Mouse (Mus musculus): ENCODE data around the gene Nckipsd. TPM values are rescaled to one million over a fixed set of nuclear protein-coding genes. Genes with fewer than 3 reads are reported as not detected.

The Nckipsd gene
- 10 to 100 TPM; 27.7 to 31.7 TPM for total RNA-seq (2021)

DNA sequence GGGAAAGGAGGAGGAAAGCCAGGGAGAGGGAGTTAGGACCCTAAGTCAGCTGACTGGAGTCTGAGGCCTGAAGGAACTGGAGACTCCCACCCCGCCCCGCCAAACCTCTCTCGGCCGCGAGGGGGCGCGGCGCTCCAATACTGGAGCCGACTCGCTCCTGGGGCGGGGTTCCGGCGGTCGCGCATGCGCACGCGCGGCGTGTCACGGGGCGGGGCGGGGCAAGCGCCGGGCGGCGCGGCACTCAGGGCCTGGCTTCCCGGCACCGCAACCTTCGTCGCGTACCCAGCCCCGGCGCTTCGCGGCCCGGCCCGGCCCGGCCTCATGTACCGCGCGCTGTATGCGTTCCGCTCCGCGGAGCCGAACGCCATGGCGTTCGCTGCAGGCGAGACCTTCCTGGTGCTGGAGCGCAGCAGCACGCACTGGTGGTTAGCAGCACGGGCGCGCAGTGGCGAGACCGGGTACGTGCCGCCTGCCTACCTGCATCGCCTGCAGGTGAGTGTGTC is at the start of gene Nckipsd:
Nckipsd (plus strand) TSS at position 206 of the 503 bp plus-strand sequence.
- DNase-seq (ENCODE audit: extremely low spot score in 1 of 2, low spot score in 2 of 2), result peak; percentile 88 to 96

GRCm38 (mm10) chr9:108759121-108759520 is 49.0 kb upstream of the Nckipsd start:
- intact Hi-C loops (cut with DNase I), result no loop called here
- DNase-seq (ENCODE audit: extremely low spot score in 1 of 2, low spot score in 2 of 2), result no peak

More for the DNA sequence above, at the start of gene Nckipsd:
- intact Hi-C loops (cut with DNase I), result loop anchor here (5.0 kb wide), 1 partner anchor 56 kb away; no protein-coding TSS in a partner anchor

DNA sequence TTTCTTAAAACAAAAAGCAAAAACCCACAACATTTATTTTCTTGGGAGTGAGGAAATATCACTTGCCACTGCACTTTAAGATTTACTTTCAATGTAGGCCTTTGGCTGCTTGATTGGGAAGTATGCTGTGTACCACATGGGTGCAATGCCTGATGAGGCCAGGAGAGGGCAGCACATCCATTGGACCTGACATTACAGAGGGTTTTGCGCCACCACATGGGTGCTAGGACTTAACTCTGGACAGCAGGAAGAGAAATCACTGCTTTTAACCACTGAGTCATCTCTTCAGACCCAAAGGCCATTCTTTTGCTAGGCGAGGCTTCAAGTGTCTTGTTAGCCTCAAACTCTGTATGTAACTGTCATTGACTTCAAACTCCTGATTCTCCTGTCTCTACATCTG is 48.4 kb upstream of the Nckipsd start:
- intact Hi-C loops (cut with DNase I), result no loop called here

DNA sequence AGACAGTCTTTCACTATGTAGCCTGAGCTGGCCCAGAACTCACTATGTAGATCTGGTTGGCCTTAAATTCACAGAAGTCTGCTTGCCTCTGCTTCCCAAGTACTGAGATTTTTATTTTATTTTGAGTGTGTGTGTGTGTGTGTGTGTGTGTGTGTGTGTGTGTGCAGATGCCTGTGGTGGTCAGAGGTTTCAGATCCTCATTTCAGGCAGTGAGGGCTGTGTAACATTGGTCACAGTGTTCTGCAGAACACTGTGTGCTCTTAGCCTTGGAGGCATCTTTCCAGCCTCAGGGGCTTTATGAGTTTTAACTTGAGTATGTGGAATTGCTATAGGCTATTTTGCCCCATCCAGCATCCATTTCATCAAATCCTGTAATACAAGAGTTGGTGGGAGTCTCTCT is 46.6 kb upstream of the Nckipsd start:
- no peak for DNase-seq (ENCODE audit: extremely low spot score in 1 of 2, low spot score in 2 of 2)
- intact Hi-C loops (cut with DNase I), result no loop called here

More for the DNA sequence above, 48.4 kb upstream of the Nckipsd start:
- DNase-seq (ENCODE audit: extremely low spot score in 1 of 2, low spot score in 2 of 2), result no peak

DNA sequence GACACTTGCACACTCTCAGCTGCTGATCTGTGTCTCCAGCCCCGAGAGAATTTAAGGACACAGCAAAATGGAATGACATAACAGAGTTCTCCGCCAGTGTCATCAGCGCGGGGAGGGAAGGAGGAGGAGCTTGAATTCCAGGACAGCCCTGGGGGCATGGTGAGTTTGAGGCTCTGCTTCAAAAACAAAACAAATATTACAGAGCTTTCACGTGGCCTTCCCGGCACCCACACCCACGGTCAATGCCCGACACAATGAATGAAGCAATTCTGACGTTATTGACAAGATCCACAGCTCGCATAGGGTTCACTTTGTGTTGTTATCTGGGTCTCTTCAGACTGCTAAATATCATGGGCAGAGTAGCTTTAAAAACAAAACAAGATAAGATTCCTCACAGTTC is 43.2 kb upstream of the Nckipsd start:
- no peak for DNase-seq (ENCODE audit: extremely low spot score in 1 of 2, low spot score in 2 of 2)
- intact Hi-C loops (cut with DNase I), result no loop called here

DNA sequence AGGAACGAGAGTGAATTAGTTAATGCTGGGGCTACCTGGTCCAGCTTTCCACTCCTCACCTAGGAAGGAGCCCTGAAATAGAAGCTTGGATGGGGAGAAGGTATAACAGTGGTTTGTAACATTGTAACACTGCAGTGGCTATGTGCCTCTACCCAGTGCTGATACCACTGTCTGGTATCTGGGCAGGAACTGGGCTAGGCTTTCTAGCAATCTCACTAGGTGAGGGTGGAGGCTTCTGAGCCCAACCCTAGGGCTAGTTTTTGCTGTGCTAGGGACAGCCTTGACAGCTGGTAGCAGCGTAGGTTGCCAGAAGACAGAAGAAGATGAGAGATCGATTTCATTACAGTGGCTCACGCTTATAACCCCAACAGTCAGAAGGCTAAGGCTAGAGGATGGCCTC is 31.6 kb upstream of the Nckipsd start:
- intact Hi-C loops (cut with DNase I), result no loop called here
- no peak for DNase-seq (ENCODE audit: extremely low spot score in 1 of 2, low spot score in 2 of 2)

- intact Hi-C loops (cut with DNase I), result no loop called here
- no peak for DNase-seq (ENCODE audit: extremely low spot score in 1 of 2, low spot score in 2 of 2)
Measured at GRCm38 (mm10) chr9:108777276-108777675, 30.9 kb upstream of the Nckipsd start.

- intact Hi-C loops (cut with DNase I), result no loop called here
- DNase-seq (ENCODE audit: extremely low spot score in 1 of 2, low spot score in 2 of 2), result peak in 1 of 2 experiments; percentile 17
Measured at GRCm38 (mm10) chr9:108780959-108781358, 27.2 kb upstream of the Nckipsd start.

DNA sequence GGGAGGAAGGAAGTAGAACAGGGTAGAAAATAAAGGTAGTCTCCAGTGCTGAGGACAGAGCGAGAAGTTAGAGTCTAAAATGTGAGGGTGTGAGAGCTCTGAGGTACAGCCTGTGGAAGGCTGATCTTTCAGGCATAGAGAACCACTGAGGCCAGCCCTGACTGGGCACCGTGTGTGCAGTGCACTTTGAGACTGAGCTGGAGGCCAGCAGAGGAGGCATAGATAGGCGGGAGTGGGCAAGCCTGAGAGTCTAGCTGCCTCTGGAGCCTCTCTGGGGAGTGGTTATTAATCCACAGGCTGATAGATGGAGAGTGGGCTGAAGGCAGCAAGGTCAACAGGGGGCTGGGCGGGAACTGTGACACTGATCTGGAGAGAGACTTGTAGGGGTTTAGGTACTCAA is 26.3 kb upstream of the Nckipsd start:
- intact Hi-C loops (cut with DNase I), result no loop called here
- DNase-seq (ENCODE audit: extremely low spot score in 1 of 2, low spot score in 2 of 2), result no peak

DNA sequence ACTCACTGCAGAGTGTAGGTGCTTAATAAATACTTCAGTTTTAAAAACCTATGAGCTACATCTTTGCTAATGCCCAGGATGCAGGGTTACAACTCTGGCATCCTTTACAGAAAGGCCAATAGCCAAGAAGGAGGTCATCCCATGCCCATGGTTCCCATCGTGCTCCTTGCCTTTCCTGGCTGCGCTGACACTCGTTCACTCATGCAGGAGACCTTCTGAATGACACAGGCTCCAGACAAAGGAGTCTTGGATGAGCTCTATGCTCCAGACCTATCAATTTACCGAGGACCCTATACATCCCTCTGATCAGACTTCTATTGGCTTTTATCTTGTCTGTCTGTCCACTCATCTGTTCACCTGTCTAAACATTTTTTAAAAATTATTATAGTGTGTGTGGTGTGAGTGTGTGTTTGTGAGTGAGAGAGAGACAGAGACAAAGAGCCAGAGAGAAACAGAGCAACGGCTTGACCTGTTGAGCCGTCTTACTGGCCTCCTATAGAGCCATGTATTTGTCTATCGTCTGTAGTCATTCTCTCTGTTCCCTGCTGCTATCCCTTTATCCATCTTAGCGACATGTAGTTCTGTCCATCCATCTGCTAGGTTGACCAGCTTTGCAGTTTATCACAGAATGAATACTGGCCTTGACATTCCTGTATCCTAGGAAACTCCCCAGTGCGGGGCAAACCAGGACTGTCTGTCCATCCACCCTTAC is 25.2 kb upstream of the Nckipsd start:
- no peak for DNase-seq (ENCODE audit: extremely low spot score in 1 of 2, low spot score in 2 of 2)
- intact Hi-C loops (cut with DNase I), result no loop called here

- intact Hi-C loops (cut with DNase I), result no loop called here
- DNase-seq (ENCODE audit: extremely low spot score in 1 of 2, low spot score in 2 of 2), result peak; percentile 95 to 99
Measured at GRCm38 (mm10) chr9:108783548-108784463, 24.4 kb upstream of the Nckipsd start, which contains the start of gene Ip6k2. Gene Ip6k2 (plus strand): TSS chr9:108783796.

GRCm38 (mm10) chr9:108785416-108785815 is 22.8 kb upstream of the Nckipsd start:
- DNase-seq (ENCODE audit: extremely low spot score in 1 of 2, low spot score in 2 of 2), result no peak
- intact Hi-C loops (cut with DNase I), result no loop called here

DNA sequence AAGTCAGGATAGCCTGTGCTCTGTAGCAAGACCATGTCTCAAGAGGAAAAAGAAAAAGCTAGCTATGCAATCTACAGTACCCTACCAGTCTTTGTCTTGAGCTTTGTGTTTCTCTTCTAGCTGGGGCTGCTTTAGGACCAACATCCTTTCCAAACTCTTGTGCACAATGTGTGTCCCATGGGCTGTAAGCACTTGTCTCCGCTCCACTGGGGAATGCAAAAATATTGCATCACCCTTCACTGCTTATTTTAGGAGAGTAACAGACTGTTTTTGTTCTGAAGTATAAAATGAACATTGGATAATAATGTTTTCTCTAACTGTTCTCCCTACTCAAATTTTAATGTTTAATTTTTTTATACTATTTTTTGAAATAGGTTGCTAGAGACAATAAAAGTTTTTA is 21.7 kb upstream of the Nckipsd start:
- intact Hi-C loops (cut with DNase I), result no loop called here
- no peak for DNase-seq (ENCODE audit: extremely low spot score in 1 of 2, low spot score in 2 of 2)

GRCm38 (mm10) chr9:108787080-108787479 is 21.1 kb upstream of the Nckipsd start:
- intact Hi-C loops (cut with DNase I), result no loop called here
- no peak for DNase-seq (ENCODE audit: extremely low spot score in 1 of 2, low spot score in 2 of 2)

DNA sequence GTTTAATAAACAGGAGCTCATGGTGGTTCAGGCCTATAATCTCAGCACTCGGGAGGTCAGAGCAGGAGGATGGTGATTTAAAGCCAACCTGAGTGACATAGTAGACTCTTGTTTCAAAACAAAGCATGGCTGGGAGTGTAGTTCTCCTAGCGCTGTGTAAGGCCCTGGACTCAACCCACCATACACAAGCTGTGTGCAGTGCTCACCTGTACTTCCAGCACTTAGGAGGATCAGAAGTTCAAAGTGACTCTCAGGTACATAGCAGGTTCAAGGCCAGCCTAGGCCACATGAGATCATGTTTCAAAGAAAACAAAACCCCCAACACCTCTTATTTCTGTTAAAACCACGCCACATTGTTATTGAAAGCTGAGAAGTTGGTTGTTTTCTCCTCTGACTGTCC is 19.5 kb upstream of the Nckipsd start:
- intact Hi-C loops (cut with DNase I), result no loop called here
- no peak for DNase-seq (ENCODE audit: extremely low spot score in 1 of 2, low spot score in 2 of 2)

GRCm38 (mm10) chr9:108792307-108792706 is 15.9 kb upstream of the Nckipsd start:
- DNase-seq (ENCODE audit: extremely low spot score in 1 of 2, low spot score in 2 of 2), result no peak
- intact Hi-C loops (cut with DNase I), result no loop called here

DNA sequence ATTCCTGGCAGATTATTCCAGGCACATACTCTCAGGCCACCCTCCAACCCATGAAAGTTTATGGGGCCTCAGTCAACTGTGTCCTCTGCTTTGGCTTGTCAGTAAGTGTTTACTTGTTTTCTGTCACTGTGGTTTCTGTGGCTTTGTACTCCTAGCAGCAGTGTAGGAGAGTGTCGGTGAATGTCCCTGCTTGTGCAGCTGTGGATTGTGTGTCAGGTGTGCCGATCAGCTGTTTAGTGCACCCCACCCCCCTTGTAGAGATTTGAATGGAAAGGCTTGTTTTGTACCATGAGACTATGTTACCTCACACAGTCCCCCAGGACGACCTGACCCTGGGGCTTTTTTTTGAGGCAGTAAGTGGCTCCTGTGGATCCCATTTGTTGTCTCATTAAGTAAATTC is 15.4 kb upstream of the Nckipsd start:
- no peak for DNase-seq (ENCODE audit: extremely low spot score in 1 of 2, low spot score in 2 of 2)
- intact Hi-C loops (cut with DNase I), result no loop called here

GRCm38 (mm10) chr9:108795281-108795680 is 12.9 kb upstream of the Nckipsd start:
- intact Hi-C loops (cut with DNase I), result no loop called here
- no peak for DNase-seq (ENCODE audit: extremely low spot score in 1 of 2, low spot score in 2 of 2)

DNA sequence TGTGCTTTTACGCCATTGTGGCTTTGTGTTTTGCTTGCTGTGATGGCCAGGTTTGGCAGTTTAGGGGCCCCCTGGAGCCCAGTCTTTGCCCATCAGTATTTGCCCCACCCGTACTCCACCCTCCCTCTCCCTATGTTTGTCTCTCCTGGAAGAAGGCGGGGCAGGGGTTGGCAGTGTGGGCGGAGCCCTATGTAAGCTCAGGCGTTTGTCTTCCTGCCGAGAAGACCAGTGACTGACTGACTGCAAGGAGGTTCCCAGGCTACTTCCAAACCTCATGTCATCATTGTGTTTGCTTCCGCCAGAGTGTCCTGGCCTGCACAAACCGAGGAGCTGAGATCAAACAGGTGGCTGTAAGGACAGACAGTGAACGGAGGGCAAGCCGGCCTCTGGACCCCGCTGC is 12.4 kb upstream of the Nckipsd start:
- intact Hi-C loops (cut with DNase I), result no loop called here
- peak in 1 of 2 experiments; percentile 51 for DNase-seq (ENCODE audit: extremely low spot score in 1 of 2, low spot score in 2 of 2)
